ENCODE assay signal across 8 mouse cellular contexts in the genomic region with DNA sequence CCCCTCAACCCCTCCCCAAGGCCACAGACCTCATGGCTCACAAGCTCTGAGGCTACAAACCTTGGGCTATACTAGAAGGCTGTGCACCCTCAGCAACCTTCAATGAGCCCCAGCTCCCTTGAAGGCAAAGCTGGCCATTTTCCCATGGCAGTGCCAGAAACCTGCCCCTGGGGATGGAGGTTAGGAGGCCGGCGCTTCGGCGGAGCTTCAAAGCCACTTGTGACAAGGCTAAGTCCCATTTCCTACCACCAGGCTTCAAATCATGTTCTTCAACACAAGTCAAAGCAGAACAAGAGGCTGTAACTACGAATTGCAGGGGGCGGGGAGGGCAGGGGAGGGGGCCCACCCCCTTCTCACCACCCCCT. TPM values are rescaled to one million over a fixed set of nuclear protein-coding genes. Genes with fewer than 3 reads are reported as not detected.
DNase-seq lines count a peak whose midpoint lies in the region; ATAC-seq and TF ChIP-seq lines count a peak whose summit lies in the region.

No protein-coding gene starts in this region.

- no peak for ATAC-seq in liver, embryonic 13.5 days (ENCODE audit: low read depth)

- no peak for TF ChIP-seq CTCF in heart, adult 2 months (IDR thresholded peaks at IDR 0.05)
- TF ChIP-seq CTCF in E14TG2a.4 (conservative IDR thresholded peaks at IDR 0.05; ENCODE audit: low read length), result no peak

- no peak for TF ChIP-seq EP300 in heart, adult 2 months (IDR thresholded peaks at IDR 0.05; ENCODE audit: insufficient read depth, low read depth, low read length)

- peaks cover 38% of the 10 kb centered on the region for H3K4me1 ChIP-seq in heart, adult 2 months (ENCODE audit: control insufficient read depth, insufficient read depth, low read length)
- peaks cover 80% of the 10 kb centered on the region for H3K4me1 ChIP-seq in E14TG2a.4 (replicated peaks; ENCODE audit: low read depth, low read length)
- peaks cover 94% of the 10 kb centered on the region for H3K4me1 ChIP-seq in forebrain, embryonic 10.5 days
- peaks cover 90% of the 10 kb centered on the region for H3K4me1 ChIP-seq in liver, embryonic 13.5 days (replicated peaks)

- H3K4me2 ChIP-seq in liver, embryonic 13.5 days, result peak overlapping the region; percentile 57

- H3K79me2 ChIP-seq in heart, adult 2 months (replicated peaks; ENCODE audit: control insufficient read depth, insufficient read depth, low read length), result no peaks in the 10 kb centered on the region; the same call in 1 of the 2 replicates

- WGBS in heart, adult 2 months, result 42% methylated on average over 6 of the region's 6 CpGs
- 11% methylated on average over 6 of the region's 6 CpGs for WGBS in forebrain, embryonic 10.5 days
- 49% methylated on average over 6 of the region's 6 CpGs for WGBS in liver, embryonic 13.5 days (ENCODE audit: insufficient replicate concordance)

- H3K36me3 ChIP-seq in heart, adult 2 months (ENCODE audit: control insufficient read depth, insufficient read depth, low read length), result no peaks in the 10 kb centered on the region
- peaks cover 60% of the 10 kb centered on the region for H3K36me3 ChIP-seq in E14TG2a.4 (ENCODE audit: insufficient read depth, low read length)
- peaks cover 50% of the 10 kb centered on the region for H3K36me3 ChIP-seq in forebrain, embryonic 10.5 days (replicated peaks)
- peaks cover 6% of the 10 kb centered on the region; the same call in 1 of the 2 replicates for H3K36me3 ChIP-seq in liver, embryonic 13.5 days

- no peaks in the 10 kb centered on the region for H3K27me3 ChIP-seq in heart, adult 2 months (ENCODE audit: control insufficient read depth, insufficient read depth, low read length)
- peaks cover 14% of the 10 kb centered on the region for H3K27me3 ChIP-seq in E14TG2a.4 (ENCODE audit: insufficient read depth, low read length)
- H3K27me3 ChIP-seq in forebrain, embryonic 10.5 days (ENCODE audit: poor library complexity, severe bottlenecking), result peaks cover 27% of the 10 kb centered on the region
- H3K27me3 ChIP-seq in liver, embryonic 13.5 days, result peaks cover 30% of the 10 kb centered on the region

- no peak for DNase-seq in heart, adult 2 months
- no peak for DNase-seq in heart, adult 18-20 months
- no peak for DNase-seq in forebrain, embryonic 10.5 days (ENCODE audit: extremely low spot score, low spot score)
- no peak for DNase-seq in liver, embryonic 13.5 days
- no peak for DNase-seq in B cell, adult 2 months
- no peak for DNase-seq in right cerebral cortex, postnatal 4 days
- no peak for DNase-seq in lung, postnatal 4 days

- no peaks in the 10 kb centered on the region for H3K9me3 ChIP-seq in E14TG2a.4 (ENCODE audit: low read length)
- H3K9me3 ChIP-seq in forebrain, embryonic 10.5 days, result no peaks in the 10 kb centered on the region
- H3K9me3 ChIP-seq in liver, embryonic 13.5 days (replicated peaks), result no peaks in the 10 kb centered on the region

- peak overlapping the region; percentile 88 for H3K27ac ChIP-seq in heart, adult 2 months
- H3K27ac ChIP-seq in forebrain, embryonic 10.5 days, result peak overlapping the region; percentile 82
- H3K27ac ChIP-seq in liver, embryonic 13.5 days, result peak overlapping the region; percentile 13; the same call in 1 of the 2 replicates

- intact Hi-C loops in heart, adult 2 months (cut with DNase I), result loop anchor here (5.0 kb wide), 1 partner anchor 211 kb away; no protein-coding TSS in a partner anchor

- TF ChIP-seq POLR2A in heart, adult 2 months (IDR thresholded peaks at IDR 0.05; ENCODE audit: insufficient read depth, low read depth, low read length), result no peak

- H3K4me3 ChIP-seq in heart, adult 2 months, result peak overlapping the region; percentile 1; the same call in 1 of the 2 replicates
- H3K4me3 ChIP-seq in E14TG2a.4 (replicated peaks; ENCODE audit: low read length), result peak overlapping the region; percentile 17; the same call in 1 of the 2 replicates
- H3K4me3 ChIP-seq in forebrain, embryonic 10.5 days, result peak overlapping the region; percentile 48
- H3K4me3 ChIP-seq in liver, embryonic 13.5 days (replicated peaks), result no peak overlapping the region

- peak overlapping the region; percentile 9; the same call in 1 of the 2 replicates for H3K9ac ChIP-seq in heart, adult 2 months (ENCODE audit: low read depth, low read length)
- H3K9ac ChIP-seq in liver, embryonic 13.5 days, result no peak overlapping the region

RNA-seq across cellular contexts. Expression of gene Rflna, which starts 53.3 kb away (rescaled TPM):
- total RNA-seq in heart, adult 2 months (2021), result under 1 TPM; 0.13 to 0.39 TPM
- 0.78 and 0.85 TPM in 2 replicates for polyA plus RNA-seq in heart, adult 2 months (2012; rRNA removed)
- under 1 TPM; 0.18 to 0.20 TPM for total RNA-seq in heart, adult 18-20 months (2021)
- 3.4 and 4.3 TPM in 2 replicates for polyA plus RNA-seq in forebrain, embryonic 10.5 days (2016; fragmentation: Nextera tagmentation; extraction: Ambion mirVana)
- polyA plus RNA-seq in liver, embryonic 13.5 days (2015; fragmentation: Nextera tagmentation; extraction: Ambion mirVana), result 0.27 and 0.32 TPM in 2 replicates

Comparison
In these comparisons a context has a peak if more than half of its experiments do, and no peak if none do; other contexts are left out.
1. H3K27ac ChIP-seq: peak in every context shown above with its lines; median percentile 88 in heart, adult 2 months; 82 in forebrain, embryonic 10.5 days; 13 in liver, embryonic 13.5 days.